Mouse (Mus musculus) cortical plate, adult 2 months (tissue): Measurements from ENCODE around the gene Hivep3.

Source experiments
- CTCF ChIP-seq: fragments of 200-500 bp; IDR thresholded peaks from 2 replicates; pipeline ENCODE4 v1.5.1; 2011; ENCODE audit warnings: mild to moderate bottlenecking, control low read depth, low read length; ENCODE audit not compliant: insufficient read depth; ENCODE audit errors: extremely low read depth
- POLR2A ChIP-seq: fragments of 200-500 bp; IDR thresholded peaks from 2 replicates; pipeline ENCODE4 v1.6.1; 2011; ENCODE audit warnings: mild to moderate bottlenecking, low read length, control low read depth; ENCODE audit not compliant: insufficient read depth; ENCODE audit errors: extremely low read depth

GRCm38 (mm10) chr4:119975242-119975641 lies 241.7 kb downstream of the Hivep3 start:
- TF ChIP-seq POLR2A, result no peak
- no peak for TF ChIP-seq CTCF
